Mouse (Mus musculus) olfactory bulb, adult 2 months (tissue): ENCODE results near the gene Patz1.

ENCODE experiments used
- CTCF ChIP-seq: fragments of 200-500 bp; IDR thresholded peaks from 2 replicates; pipeline ENCODE4 v1.5.1; 2012; ENCODE audit warnings: low read depth, mild to moderate bottlenecking, low read length, moderate library complexity; ENCODE audit not compliant: insufficient read depth
- POLR2A ChIP-seq: fragments of 200-500 bp; IDR thresholded peaks from 2 replicates; pipeline ENCODE4 v1.6.1; 2012; ENCODE audit warnings: mild to moderate bottlenecking, low read depth, low read length, moderate library complexity; ENCODE audit not compliant: insufficient read depth

GRCm38 (mm10) chr11:3310789-3311585 lies 22.3 kb downstream of the Patz1 start:
- TF ChIP-seq CTCF, result no peak
- TF ChIP-seq POLR2A, result no peak
